Mouse (Mus musculus) testis, postnatal 14 days (tissue): Measurements from ENCODE around the gene Tbl1x.

ENCODE experiments used
- DNase-seq: peaks from one replicate; pipeline ENCODE4 v3.0.0; 2021; ENCODE audit warnings: low spot score

Tbl1x gene

GRCm38 (mm10) chrX:77544550-77544949 is 33.7 kb downstream of the Tbl1x start:
- no peak for DNase-seq

GRCm38 (mm10) chrX:77545362-77546078 is 34.7 kb downstream of the Tbl1x start:
- DNase-seq = no peak

DNA sequence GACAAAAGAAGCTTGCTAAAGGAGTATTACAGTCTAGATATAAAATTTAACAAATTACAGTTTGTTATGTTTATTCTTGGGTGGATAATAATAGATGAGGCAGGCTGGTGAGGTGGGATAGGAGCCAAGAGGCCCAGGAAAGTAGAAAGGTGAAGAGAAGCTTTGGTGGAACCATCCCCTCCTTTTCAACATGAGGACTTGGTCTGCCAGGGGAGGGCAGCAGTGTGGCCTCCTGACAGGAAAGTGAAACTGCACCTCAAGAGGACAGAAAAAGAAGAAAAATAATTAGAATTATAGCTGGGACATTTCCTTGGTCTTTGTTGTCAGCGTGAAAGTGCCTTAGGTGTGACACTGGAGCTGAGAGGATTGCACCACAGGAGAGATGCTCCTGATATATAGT is 35.6 kb downstream of the Tbl1x start:
- DNase-seq = no peak

- DNase-seq = peak; percentile 8
These were observed 38.1 kb downstream of the Tbl1x start for GRCm38 (mm10) chrX:77548951-77549350.

DNA sequence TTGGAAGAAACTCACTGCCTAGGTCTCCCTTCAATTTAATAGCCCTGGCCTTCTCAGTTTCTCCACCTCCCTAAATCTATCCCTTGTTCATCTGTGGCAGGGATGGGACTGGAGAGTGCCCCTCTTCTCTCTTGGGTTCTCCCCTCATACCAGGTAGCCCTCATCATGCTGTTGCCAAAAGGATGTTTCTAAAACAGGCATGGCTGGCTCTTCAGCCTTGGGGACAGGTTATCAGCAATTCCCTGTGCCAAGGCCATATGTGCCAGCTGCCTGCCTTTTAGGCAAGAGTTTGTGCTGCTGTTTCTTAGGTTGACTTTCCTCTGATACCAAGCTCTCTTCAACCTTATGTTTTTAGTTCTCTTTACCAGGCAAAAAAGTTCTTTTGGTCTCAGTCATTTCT is 39.6 kb downstream of the Tbl1x start:
- no peak for DNase-seq

GRCm38 (mm10) chrX:77551306-77551705 is 40.5 kb downstream of the Tbl1x start:
- DNase-seq = no peak

DNA sequence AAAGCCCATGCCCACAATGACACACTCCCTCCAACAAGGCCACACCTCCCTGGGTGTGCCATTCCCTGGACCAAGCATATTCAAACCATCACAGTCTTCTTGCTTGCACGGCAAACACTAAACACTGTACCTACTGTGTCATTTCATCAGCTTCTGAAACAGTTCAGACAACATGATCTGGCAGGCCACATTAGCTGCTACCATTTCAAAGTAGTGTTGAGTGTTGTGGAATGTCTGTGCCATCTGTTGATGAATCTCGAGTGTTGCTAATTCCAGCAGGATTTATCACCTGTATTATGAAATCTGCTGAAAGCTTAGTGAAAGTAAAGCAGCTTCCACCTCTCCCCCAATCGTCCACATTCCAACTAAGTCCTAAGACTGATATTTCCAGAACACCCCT is 41.3 kb downstream of the Tbl1x start:
- no peak for DNase-seq

DNA sequence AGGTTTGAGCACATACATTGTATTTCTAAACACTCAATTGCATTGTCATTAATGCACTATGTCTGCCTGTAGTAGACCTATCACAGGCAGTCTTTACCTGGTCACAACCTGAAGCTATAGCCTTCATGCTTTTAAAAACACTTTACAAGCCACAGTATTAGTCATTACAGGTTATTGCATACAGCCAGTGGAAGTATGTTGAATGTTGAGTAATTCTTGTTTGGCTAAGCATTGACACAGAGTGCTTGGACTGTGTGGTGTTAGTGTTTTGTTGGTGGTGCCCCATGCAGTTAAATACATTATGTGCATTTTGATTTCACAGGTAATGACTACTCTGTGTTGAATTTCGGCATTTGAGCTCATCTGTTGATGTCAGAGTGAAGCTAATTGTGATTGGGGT is 45.2 kb downstream of the Tbl1x start:
- DNase-seq = no peak

GRCm38 (mm10) chrX:77559199-77559881 is 48.5 kb downstream of the Tbl1x start:
- DNase-seq = peak; percentile 12

GRCm38 (mm10) chrX:77563616-77564015 is 52.8 kb downstream of the Tbl1x start:
- DNase-seq = no peak

GRCm38 (mm10) chrX:77566739-77567138 is 55.9 kb downstream of the Tbl1x start:
- DNase-seq = no peak

DNA sequence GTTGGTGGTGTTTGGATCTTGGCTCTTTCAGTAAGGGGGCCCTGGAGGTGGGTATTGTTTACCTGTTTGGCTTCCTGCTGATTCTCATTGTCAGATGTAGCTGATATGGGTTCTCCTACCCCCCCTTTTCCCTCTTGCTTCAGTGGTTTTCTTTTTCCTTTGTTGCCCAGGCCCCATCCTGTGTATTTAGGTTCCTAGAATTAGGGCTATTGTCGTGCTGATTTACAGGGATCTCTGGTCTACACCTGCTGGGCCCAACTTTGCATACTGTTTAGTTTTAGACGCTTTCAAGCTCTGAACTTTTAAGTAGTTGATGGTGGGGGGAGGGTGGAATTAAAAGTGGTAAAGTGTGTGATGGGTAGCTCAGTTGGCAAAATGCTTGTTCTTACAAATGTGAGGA is 57.2 kb downstream of the Tbl1x start:
- DNase-seq = no peak

DNA sequence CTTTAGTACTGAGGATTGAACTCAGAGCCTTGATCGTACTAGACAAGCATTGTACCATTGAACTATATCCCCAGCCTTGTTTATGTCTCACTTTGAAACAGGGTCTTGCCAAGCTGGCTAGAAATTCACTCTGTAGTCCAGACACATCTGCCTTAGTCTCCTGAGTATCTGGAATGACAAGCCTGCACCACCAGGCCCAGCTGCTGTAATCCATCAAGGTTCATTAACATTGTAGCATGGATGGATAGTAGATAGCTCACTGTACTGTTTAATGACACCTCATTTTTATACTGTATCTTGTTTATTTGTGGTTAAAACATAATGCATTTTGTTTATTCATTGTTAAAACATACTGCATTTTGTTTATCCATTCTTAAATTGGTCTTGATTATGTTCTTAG is 62.9 kb downstream of the Tbl1x start:
- no peak for DNase-seq

DNA sequence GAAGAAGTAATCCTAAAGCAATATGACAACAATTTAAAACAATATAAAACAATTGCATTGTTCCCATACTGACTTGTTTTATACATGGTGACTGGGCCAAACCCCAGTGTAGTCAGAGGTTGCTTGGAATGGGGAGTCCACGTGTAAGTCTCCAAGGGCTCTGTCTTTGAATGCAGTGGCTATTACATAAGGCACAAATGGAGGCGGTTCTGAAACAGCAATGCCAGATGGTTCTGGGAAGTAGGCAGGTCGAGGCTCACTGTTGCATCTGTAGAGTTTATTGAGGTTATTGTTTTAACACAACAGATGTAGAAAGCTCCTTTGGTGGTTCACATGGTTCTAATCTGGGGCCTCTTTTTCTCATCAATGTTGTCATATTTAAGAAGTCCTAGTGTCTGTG is 66.3 kb downstream of the Tbl1x start:
- DNase-seq = no peak

DNA sequence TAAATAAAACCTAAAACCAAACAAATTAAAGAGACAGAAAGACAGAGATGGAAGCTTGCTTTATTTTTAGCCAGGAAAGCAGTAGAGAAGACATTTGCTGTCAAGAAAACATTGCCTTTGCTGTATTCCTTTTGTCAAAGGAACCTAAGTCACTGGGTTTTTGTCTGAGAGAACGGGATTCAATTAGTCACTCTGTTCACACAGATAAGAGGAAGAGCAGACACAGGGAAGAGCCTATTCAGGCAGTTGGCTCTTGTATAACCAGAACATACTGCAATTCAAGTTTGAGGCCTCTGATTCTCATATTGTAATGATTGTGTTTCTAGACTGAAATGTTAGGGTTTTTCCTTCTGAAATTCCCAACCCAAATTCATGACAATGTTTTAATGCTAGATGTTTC is 67.4 kb downstream of the Tbl1x start:
- DNase-seq = no peak

DNA sequence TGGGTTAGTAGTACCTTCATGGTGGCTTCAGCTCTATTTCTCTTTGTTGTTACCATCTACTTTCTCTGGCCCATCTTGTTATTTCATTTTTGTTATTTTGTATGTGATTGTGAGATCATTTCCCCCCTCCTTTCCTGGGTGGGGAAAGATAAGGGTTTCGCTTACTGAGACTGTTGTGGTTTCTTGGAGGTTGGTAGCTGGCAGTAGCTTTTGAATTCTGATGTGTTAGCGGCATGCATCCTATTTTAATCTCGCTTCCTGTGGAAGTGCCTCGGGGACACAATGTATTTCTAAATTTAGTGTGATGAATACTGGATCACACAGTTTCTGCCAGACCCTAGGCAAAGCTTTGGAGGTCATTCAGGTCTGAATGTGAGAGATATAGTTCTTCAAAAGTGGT is 69.2 kb downstream of the Tbl1x start:
- DNase-seq = no peak

- no peak for DNase-seq
These were observed 75.2 kb downstream of the Tbl1x start for GRCm38 (mm10) chrX:77585974-77586373.

DNA sequence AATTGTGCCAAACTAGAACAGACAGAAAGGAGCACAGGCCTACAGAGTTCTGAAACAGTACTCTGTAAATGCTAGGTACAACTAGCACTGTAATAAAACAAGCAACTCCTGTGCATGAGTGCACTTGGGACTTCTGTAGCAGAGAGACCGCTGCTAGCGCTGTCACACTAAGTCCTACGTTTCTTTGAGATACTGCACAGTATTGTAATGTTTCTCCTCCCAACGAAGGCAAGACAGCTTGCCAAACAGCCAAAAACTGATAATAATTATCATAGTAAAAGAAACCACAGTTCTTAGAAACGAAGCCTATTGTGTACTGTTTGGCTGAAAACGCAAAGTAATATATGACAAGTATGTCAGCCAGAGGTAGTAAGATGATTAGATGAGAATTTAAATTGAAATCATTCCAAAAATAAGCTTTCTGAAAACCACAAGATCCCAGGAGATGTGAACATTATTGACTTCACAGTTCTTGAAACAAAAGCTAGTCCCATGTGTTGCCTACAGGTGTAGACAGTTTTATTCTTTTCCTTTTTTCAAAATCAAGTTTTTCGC is 83.9 kb downstream of the Tbl1x start:
- no peak for DNase-seq

DNA sequence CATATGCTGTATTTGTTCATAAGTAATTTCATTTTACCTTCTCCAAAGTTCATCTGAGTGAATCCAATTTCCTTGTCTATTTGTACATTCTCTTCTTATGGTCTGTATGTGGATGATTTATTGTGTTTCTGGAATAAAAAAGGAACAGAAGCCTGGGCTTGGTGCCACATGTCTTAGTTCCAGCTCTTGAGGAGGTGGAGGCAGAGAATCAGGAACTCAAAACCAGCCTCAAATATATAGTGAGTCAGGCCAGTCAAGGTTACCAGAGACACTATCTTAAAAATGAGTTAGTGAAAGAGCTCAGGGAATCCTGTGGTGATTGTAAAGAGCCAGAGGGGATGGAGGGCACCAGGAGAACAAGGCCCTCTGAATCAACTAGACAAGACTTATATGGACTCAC is 86.9 kb downstream of the Tbl1x start:
- DNase-seq = no peak

DNA sequence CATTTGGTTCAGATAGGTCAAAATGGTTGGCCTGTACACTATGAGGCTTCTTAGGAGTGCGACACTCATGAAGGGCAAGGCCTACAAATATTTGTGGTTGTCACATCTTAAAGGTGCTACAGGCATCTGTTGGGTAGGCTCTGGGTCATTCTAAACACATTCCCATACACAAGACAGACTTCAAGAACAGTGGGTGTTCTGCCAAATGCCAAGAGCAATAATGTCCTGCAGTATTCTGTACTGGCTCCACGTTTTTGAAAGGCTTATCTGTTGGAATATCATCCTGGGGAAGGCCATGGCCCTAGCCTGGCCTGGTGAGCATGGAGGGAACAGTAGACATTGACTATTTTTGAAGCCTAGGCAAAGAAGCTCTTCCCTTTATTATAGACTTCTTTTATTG is 87.9 kb downstream of the Tbl1x start:
- DNase-seq = no peak

DNA sequence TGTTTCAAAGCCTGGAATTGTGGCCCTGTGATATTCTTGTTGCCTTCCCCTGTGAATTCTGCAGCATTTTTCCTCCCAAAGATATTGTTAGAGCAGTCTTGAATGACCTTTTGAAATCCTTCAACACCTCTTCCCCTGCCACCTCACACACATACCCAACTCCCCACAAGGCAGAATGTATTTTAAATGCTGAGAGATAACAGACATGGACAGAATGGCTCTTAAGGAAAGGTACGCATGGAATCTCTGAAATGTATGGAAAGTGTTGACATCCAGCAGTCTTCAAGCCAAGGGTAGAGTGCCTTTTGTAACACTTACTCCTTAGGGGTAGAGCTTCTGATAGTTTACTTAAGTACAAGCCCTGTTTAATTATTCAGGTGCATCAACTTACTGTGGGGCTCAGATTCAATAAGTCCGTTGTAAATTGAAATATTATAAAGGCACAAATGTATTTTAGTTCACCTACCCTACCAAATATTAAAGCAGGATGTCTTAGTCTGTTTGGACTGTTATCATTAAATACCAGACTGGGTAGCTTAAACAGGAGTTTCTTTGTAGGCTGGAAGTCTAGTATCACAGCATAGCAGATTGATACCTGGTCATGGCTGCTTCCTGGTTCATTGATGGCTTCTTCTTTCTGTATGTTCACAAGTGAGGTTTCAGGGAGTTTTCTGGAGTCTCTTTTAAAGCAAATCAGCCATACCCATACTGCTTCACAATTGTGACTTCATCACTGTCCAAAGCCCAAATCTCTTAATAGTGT is 92.9 kb downstream of the Tbl1x start:
- DNase-seq = no peak

- no peak for DNase-seq
These were observed 96.7 kb downstream of the Tbl1x start for GRCm38 (mm10) chrX:77607488-77607887.
